9 mouse cellular contexts compared by ENCODE assay signal in genomic region chr15:82958253-82958701, GRCm38 (mm10). TPM values are rescaled to one million over a fixed set of nuclear protein-coding genes. Genes with fewer than 3 reads are reported as not detected.
A peak's percentile ranks its signal among the peaks of the same experiment; 100 is the strongest.
DNase-seq lines count a peak whose midpoint lies in the region; ATAC-seq and TF ChIP-seq lines count a peak whose summit lies in the region.
"Had no signal": no experiment of that assay in that cellular context is flagged by ENCODE, and none has a peak within 500 bp of the region (broad histone marks: within the 10 kb centered on the region; RNA-seq: fewer than 3 reads in every experiment).

No protein-coding gene starts in this region.

- peak overlapping the region; percentile 43 for H3K9ac ChIP-seq in forebrain, postnatal 0 days
- peak overlapping the region; percentile 57 for H3K9ac ChIP-seq in midbrain, embryonic 16.5 days (ENCODE audit: low read depth, low read length)
- H3K9ac ChIP-seq in liver, embryonic 12.5 days, result no peak overlapping the region

- peaks cover 36% of the 10 kb centered on the region for H3K4me1 ChIP-seq in forebrain, postnatal 0 days (ENCODE audit: insufficient read depth)
- H3K4me1 ChIP-seq in midbrain, embryonic 16.5 days (ENCODE audit: control insufficient read depth, insufficient read depth, low read length), result peaks cover 67% of the 10 kb centered on the region
- H3K4me1 ChIP-seq in liver, embryonic 12.5 days, result peaks cover 6% of the 10 kb centered on the region; the same call in 1 of the 2 replicates

- peak; percentile 18; the same call in 1 of the 2 replicates for TF ChIP-seq CTCF in forebrain, postnatal 0 days (IDR thresholded peaks at IDR 0.05; ENCODE audit: low read depth)

- peak overlapping the region; percentile 58 for H3K27ac ChIP-seq in forebrain, postnatal 0 days (ENCODE audit: low read depth, low read length)
- H3K27ac ChIP-seq in midbrain, embryonic 16.5 days (ENCODE audit: low read length), result peak overlapping the region; percentile 79
- H3K27ac ChIP-seq in liver, embryonic 12.5 days, result no peak overlapping the region

- H3K9me3 ChIP-seq in forebrain, postnatal 0 days (ENCODE audit: low read length), result no peaks in the 10 kb centered on the region
- H3K9me3 ChIP-seq in midbrain, embryonic 16.5 days (replicated peaks; ENCODE audit: control insufficient read depth, low read length, poor library complexity, severe bottlenecking), result no peaks in the 10 kb centered on the region
- H3K9me3 ChIP-seq in liver, embryonic 12.5 days (replicated peaks), result no peaks in the 10 kb centered on the region

- peak; percentile 68 to 74 for DNase-seq in layer of hippocampus, adult 18-20 months (ENCODE audit: low spot score in 2 of 2)
- no peak for DNase-seq in layer of hippocampus, postnatal 14 days (ENCODE audit: low spot score in 2 of 2)
- DNase-seq in forebrain, postnatal 0 days, result peak; percentile 82
- peak; percentile 33 to 63 for DNase-seq in kidney, postnatal 36 days
- DNase-seq in B cell, adult 2 months, result no peak

- H3K4me3 ChIP-seq in forebrain, postnatal 0 days (ENCODE audit: low read depth, low read length), result peak overlapping the region; percentile 17
- peak overlapping the region; percentile 23 for H3K4me3 ChIP-seq in midbrain, embryonic 16.5 days (ENCODE audit: low read depth, low read length)
- no peak overlapping the region for H3K4me3 ChIP-seq in liver, embryonic 12.5 days

- WGBS in forebrain, postnatal 0 days, result 4% methylated on average over 16 of the region's 16 CpGs
- 1% methylated on average over 16 of the region's 16 CpGs for WGBS in midbrain, embryonic 16.5 days
- 13% methylated on average over 16 of the region's 16 CpGs for WGBS in liver, embryonic 12.5 days (ENCODE audit: insufficient replicate concordance)

- H3K36me3 ChIP-seq in forebrain, postnatal 0 days (ENCODE audit: insufficient read depth), result peaks cover 8% of the 10 kb centered on the region; the same call in 1 of the 2 replicates
- no peaks in the 10 kb centered on the region for H3K36me3 ChIP-seq in midbrain, embryonic 16.5 days (ENCODE audit: control insufficient read depth, insufficient read depth, low read length)
- no peaks in the 10 kb centered on the region for H3K36me3 ChIP-seq in liver, embryonic 12.5 days

- ATAC-seq in forebrain, postnatal 0 days, result peak; percentile 81
- ATAC-seq in midbrain, embryonic 16.5 days, result peak; percentile 50
- ATAC-seq in liver, embryonic 12.5 days, result no peak
- no peak for ATAC-seq in erythroid progenitor cell, adult 5-6 weeks (replicated peaks; ENCODE audit: low FRiP score, poor library complexity, severe bottlenecking)
- ATAC-seq: Patski had no signal

- H3K27me3 ChIP-seq in forebrain, postnatal 0 days (ENCODE audit: insufficient read depth, low read length), result no peaks in the 10 kb centered on the region
- H3K27me3 ChIP-seq in midbrain, embryonic 16.5 days (ENCODE audit: control insufficient read depth, insufficient read depth, low read depth, low read length), result no peaks in the 10 kb centered on the region
- peaks cover 98% of the 10 kb centered on the region for H3K27me3 ChIP-seq in liver, embryonic 12.5 days (replicated peaks)

- H3K4me2 ChIP-seq in forebrain, postnatal 0 days (ENCODE audit: low read depth), result peak overlapping the region; percentile 91
- H3K4me2 ChIP-seq in midbrain, embryonic 16.5 days (ENCODE audit: low read length), result peak overlapping the region; percentile 85
- H3K4me2 ChIP-seq in liver, embryonic 12.5 days, result no peak overlapping the region

RNA-seq across cellular contexts. Expression of gene Tcf20, which starts 29.4 kb away (rescaled TPM):
- total RNA-seq in layer of hippocampus, adult 18-20 months (2021), result 100 to 1,000 TPM; 238 to 241 TPM
- 100 to 1,000 TPM; 155 to 157 TPM for total RNA-seq in layer of hippocampus, postnatal 14 days (2021)
- 120 and 150 TPM in 2 replicates for total RNA-seq in forebrain, postnatal 0 days (2014; rRNA removed)
- 10.3 and 12.2 TPM in 2 replicates for polyA plus RNA-seq in forebrain, postnatal 0 days (2015; fragmentation: Nextera tagmentation; extraction: Ambion mirVana)
- 13.0 and 13.6 TPM in 2 replicates for polyA plus RNA-seq in midbrain, embryonic 16.5 days (2015; fragmentation: Nextera tagmentation; extraction: Ambion mirVana)
- 3.9 and 4.0 TPM in 2 replicates for polyA plus RNA-seq in liver, embryonic 12.5 days (2016; fragmentation: Nextera tagmentation; extraction: Ambion mirVana)
- total RNA-seq in erythroid progenitor cell, adult 5-6 weeks (2015; ENCODE audit: low replicate concordance), result 35.0 and 36.0 TPM in 2 replicates
- total RNA-seq in erythroid progenitor cell, adult 5-6 weeks (2017; ENCODE audit: low replicate concordance), result 51.7 and 55.5 TPM in 2 replicates

Comparison
In these comparisons a context has a peak if more than half of its experiments do, and no peak if none do; other contexts are left out.
1. DNase-seq: peak in layer of hippocampus, adult 18-20 months (2 of 2), forebrain, postnatal 0 days (single experiment) and kidney, postnatal 36 days (2 of 2); none in layer of hippocampus, postnatal 14 days (0 of 2) and B cell, adult 2 months (0 of 2).
2. ATAC-seq: peak in forebrain, postnatal 0 days (single experiment) and midbrain, embryonic 16.5 days (single experiment); none in liver, embryonic 12.5 days (single experiment) and erythroid progenitor cell, adult 5-6 weeks (single experiment).